Mouse (Mus musculus): ENCODE measurements around the gene Prss34.

Gene Prss34

DNA sequence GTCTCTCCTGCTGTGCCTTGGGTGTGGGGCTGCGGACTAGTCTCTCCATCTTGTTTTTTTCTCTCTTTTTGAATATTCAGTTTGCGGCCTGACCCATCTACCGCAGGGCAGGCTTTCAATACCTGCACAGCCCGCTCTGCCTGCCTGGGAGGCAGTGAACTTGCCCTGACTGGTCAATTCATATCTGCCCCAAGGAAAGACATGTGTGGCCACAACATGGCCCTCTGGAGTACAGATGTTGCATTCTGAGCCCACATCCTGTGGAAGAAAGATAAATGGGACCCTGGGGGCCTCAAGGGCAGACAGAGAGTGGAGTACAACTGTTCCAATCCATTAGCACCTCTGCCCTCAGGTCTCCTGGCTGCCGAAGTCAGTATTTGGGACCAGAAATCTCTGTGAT is at the start of gene Prss34:
Gene Prss34, plus strand, starts transcription at position 301 of the 400 bp plus-strand sequence.
- DNase-seq, result no peak

- DNase-seq, result no peak
These were observed 47.9 kb upstream of the Prss34 start for GRCm38 (mm10) chr17:25250181-25250835.

DNA sequence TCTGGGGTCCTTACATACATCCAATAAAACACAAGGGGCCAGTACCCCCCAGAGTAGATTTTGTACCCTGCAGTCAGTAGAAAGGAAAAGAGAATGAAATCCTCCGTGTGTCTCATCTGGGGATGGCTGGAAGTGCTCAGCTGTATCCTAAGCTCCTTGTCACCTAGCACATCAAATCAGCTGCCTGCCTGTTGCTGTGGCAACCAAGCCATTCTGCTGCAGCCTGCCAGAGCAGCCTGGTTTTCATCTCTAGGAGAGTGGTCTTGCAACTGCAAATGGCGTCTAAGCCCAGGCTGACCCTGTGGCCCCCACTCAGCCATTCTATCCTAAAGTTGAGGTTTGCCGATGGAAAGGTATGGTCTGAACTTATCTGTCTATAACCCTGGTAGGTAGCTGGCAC is 45.6 kb upstream of the Prss34 start:
- no peak for DNase-seq

DNA sequence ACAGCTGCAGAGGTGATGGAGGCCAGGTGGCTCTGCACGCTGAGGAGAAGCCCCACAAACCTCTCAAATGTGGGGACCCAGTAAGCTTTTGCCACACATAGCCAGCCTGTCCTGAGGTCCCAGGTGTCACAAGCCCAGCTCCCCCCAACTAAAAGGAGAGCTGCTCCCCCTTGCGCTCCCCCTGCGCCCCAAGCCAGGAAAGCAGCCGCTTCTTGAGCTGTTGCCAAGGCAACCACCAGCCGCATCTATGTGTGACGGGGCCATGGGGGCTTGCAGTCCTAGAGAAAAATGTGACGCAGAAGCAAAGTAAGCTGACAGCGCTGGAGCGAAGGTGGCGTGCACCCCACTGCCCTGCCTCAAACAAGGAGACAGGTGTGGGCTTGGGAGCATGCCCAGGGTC is 44.4 kb upstream of the Prss34 start:
- peak; percentile 57 to 82 for DNase-seq

GRCm38 (mm10) chr17:25255110-25255509 is 43.1 kb upstream of the Prss34 start:
- peak in 1 of 2 experiments; percentile 3 for DNase-seq

- peak; percentile 52 to 63 for DNase-seq
These were observed 41.9 kb upstream of the Prss34 start, which contains the start of gene Baiap3 for GRCm38 (mm10) chr17:25256140-25256754. Baiap3 (minus strand) TSS chr17:25256364.

GRCm38 (mm10) chr17:25257804-25258261 is 40.4 kb upstream of the Prss34 start:
- peak in 1 of 2 experiments; percentile 52 for DNase-seq

GRCm38 (mm10) chr17:25264453-25264852 is 33.7 kb upstream of the Prss34 start:
- DNase-seq, result no peak

DNA sequence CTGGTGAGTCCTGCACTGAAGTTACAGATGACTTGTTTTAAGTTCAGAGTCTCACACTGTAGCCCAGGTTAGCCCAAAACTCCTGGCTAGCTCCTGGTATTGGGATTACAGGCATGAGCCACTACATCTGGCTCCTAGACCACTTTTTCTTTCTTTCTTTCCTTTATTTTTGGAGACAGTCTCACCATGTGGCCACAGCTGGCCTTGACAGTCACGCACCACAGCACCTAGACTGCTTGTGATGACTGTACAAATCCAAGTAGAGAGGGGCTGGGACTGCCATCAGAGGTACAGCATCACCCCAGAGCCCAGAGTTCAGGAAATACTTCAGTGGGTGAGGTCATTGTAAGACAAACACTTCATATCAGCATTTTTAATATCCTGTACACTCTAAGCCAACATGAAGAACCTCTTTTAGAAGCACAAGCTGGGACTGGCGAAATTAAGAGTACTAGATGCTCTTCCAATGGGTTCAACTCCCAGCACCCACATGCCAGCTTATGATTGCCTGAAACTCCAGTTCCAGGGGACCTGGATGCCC is 27.3 kb upstream of the Prss34 start:
- DNase-seq, result no peak

GRCm38 (mm10) chr17:25272326-25272725 is 25.9 kb upstream of the Prss34 start:
- DNase-seq, result peak; percentile 9 to 37

DNA sequence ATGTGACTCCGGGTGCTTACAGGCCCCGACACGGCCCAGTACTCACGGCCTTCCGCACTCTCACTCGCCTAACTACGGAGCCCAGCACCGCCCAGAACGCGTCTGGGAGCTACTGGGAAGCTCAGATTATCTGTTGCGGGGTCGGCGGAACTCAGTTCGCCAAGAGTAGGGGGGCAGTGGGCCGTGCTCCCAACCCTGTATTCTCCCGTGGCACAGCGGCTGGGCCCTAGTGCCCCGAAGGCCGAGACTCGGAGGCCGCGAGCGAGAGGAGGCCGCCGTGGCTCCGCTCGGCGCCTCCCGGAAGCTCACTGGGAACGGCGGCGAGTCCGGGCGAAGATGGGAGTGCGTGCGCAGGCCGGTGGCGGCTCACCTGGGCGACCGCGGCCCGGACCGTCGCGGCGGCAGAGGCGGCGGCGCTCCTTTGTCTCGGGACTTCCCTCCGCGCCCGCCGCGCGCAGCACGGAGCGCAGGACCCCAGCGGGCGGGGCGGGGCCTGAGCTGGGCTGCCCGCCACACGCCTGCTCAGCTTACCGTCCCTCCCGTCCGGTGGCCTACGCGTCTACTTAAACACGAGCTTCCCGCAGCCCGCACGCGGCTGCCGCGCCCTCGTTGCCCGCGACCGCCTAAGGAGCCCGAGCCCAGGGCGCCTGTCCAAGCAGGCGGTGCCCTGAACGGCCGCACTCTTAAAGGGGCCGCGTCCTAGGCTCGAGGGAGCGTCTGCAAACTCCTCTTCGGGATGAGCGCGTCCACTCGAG is 25.1 kb upstream of the Prss34 start:
- peak in 1 of 2 experiments; percentile 87 for DNase-seq

GRCm38 (mm10) chr17:25273706-25274501 is 24.3 kb upstream of the Prss34 start:
- peak; percentile 93 to 98 for DNase-seq

GRCm38 (mm10) chr17:25274571-25275346 is 23.4 kb upstream of the Prss34 start, which contains the start of gene Ube2i:
Ube2i (minus strand) TSS chr17:25274622.
- no peak for DNase-seq

DNA sequence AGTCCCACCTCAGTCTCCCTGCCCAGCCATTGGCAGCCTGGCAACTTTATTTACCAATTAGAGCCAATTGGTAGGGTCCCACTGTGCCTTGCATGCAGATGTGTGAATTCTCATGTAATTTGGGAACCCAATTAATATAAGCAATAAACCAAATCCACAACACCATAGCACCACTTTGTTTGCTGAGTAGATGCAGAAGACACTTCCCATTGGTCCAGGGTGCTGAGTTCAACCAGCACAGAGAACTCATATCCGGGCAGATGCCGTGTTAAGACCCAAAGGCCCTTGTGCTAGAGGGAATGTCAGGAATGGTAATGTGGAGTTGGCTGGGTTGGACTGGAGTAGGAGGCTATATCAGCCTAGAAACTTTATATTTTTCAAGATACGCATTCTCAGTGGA is 22.4 kb upstream of the Prss34 start:
- DNase-seq, result no peak

DNA sequence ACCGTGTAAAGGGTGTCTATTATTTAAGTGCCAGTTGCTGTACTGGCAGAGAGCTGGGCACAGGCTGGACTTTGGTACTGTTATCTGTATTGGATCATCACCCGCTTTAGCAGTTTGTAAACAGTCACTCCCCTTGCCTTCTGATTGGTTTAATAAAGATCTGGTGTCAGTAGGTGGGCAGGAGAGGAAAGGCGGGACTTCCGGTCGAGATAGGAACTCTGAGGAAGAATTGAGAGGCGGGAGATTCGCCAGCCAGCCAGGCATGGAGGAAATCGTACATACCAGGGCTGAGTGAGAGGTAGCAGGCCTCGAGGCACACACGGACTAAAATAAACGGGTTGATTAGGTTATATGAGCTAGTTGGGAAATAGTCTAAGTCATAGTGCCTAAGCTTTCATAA is 16.1 kb upstream of the Prss34 start:
- DNase-seq, result peak in 1 of 2 experiments; percentile 32

DNA sequence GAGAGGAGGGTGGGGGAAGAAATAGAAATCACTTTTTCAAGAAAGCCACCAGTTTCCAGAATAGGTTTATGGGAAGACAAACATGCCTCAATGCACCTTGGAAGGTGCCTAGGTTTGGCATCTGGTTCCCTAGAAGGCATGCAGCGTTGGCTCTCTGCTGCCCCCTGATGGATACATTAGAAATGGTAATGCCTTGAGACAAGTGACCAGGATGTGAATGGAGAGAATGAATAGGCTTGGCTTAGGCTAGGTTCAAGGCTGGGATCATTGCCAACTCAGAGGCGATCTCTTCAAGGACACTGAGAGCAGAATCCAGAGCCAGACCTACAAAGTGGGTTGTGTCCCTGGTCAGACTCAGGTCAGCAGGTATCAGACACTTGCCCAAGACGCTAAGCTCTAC is 13.2 kb upstream of the Prss34 start:
- peak; percentile 52 to 63 for DNase-seq

DNA sequence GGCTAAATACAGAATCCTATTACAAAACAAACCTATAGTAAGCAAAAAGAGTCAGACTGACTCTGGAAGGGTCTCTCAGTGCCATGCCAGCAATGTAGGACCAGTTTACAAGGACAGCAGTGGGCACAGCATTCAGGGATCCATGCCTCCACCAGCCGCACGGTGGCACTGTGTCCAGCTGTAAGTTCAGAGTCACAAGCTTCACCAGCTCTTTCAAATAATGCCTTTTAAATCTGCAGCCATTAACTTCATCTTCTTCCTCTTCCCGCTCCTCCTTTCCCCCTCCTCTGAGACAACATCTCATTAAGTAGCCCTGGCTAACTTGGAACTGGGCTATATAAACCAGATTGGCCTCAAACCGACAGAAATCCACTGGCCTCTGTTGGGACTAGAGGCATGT is 9.4 kb upstream of the Prss34 start:
- peak; percentile 40 to 48 for DNase-seq

DNA sequence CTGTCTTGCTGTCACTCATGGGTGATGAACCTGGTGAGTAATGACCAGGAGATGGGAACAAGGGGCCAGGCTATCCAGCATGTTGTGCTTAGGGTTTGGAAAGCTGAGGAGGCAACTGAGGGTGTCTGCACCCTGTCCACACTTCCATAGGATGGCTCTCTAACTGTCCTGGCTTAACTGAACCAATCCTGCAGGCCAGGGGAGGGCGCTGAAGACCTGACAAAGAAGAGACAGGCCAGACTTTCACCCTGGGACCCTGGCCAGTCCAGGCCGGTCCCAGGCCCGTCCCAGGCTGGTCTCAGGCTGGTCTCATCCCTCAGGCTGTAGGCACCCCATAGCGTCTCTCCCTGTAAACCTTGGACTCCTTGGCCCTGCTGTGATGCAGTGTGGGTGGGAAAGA is 7.8 kb upstream of the Prss34 start:
- no peak for DNase-seq

DNA sequence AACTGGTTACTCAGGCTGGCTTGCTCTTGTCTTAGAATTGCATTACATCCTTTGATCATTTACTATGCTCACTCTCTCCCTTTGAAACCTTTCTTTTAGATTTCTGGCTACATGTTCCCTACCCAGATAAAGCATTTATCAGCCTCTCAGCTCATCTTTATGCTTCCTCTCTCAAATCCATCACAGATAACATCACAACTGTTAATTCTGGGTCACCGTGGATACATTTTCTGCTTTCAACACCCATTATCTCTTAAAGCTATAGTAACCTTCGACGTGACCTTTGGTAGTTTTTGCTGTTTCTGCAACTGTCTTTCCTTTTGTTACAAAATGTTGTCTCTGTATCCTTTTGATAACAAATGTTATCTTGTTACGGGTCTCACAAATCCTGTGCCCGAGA is 4.7 kb upstream of the Prss34 start:
- DNase-seq, result no peak

GRCm38 (mm10) chr17:25294111-25294510 is 4.1 kb upstream of the Prss34 start:
- DNase-seq, result no peak

GRCm38 (mm10) chr17:25308346-25308745 is 10.2 kb downstream of the Prss34 start, which contains the start of gene Prss28:
Prss28 (plus strand) TSS chr17:25308646.
- DNase-seq, result no peak

GRCm38 (mm10) chr17:25318354-25318753 is 20.2 kb downstream of the Prss34 start, which contains the start of gene Prss29:
Prss29 (plus strand) TSS chr17:25318654.
- no peak for DNase-seq

Measured in thymus, postnatal 36 days (tissue).